Mouse (Mus musculus) liver, embryonic 13.5 days (tissue): Measurements from ENCODE around the gene Hist1h2ab. TPM values are rescaled to one million over a fixed set of nuclear protein-coding genes. Genes with fewer than 3 reads are reported as not detected.
"Not testable (repeated sequence)": the region's sequence is repeated elsewhere in the genome, so short reads cannot be mapped to it uniquely, and the experiment has no call there.

Experiments
- ATAC-seq: fragments of 200-750 bp; cut with Nextera tagmentation; 2 replicates; pipeline ENCODE4 v1.8.0; 2017; ENCODE audit warnings: low read depth, mild to moderate bottlenecking, moderate number of reproducible peaks, moderate library complexity
- DNase-seq: peaks from one replicate; pipeline ENCODE4 v3.0.0; 2022
- H3K27ac ChIP-seq: fragments of 300-500 bp; sonication (generic); 2 replicates; pipeline ENCODE4 v1.5.1; 2015; ENCODE audit warnings: moderate library complexity, mild to moderate bottlenecking, inconsistent platforms
- H3K27me3 ChIP-seq: fragments of 300-500 bp; sonication (generic); 2 replicates; pipeline ENCODE4 v1.6.1; 2015; ENCODE audit warnings: mild to moderate bottlenecking, inconsistent platforms
- H3K36me3 ChIP-seq: fragments of 300-500 bp; sonication (generic); 2 replicates; pipeline ENCODE4 v1.6.1; 2015; ENCODE audit warnings: mild to moderate bottlenecking, inconsistent platforms
- H3K4me1 ChIP-seq: fragments of 300-500 bp; sonication (generic); replicated peaks from 2 replicates; pipeline ENCODE4 v1.6.1; 2015; ENCODE audit warnings: inconsistent platforms
- H3K4me2 ChIP-seq: fragments of 300-500 bp; sonication (generic); 2 replicates; pipeline ENCODE4 v1.6.1; 2015; ENCODE audit warnings: inconsistent platforms, mild to moderate bottlenecking, moderate library complexity
- H3K4me3 ChIP-seq: fragments of 300-500 bp; sonication (generic); replicated peaks from 2 replicates; pipeline ENCODE4 v1.5.1; 2015; ENCODE audit warnings: mild to moderate bottlenecking, inconsistent platforms
- H3K9ac ChIP-seq: fragments of 300-500 bp; sonication (generic); 2 replicates; pipeline ENCODE4 v1.6.1; 2015; ENCODE audit warnings: mild to moderate bottlenecking, inconsistent platforms
- H3K9me3 ChIP-seq: fragments of 300-500 bp; sonication (generic); replicated peaks from 2 replicates; pipeline ENCODE4 v1.6.1; 2016; ENCODE audit warnings: inconsistent platforms
- WGBS: fragments of 180-500 bp; shearing (Covaris S2); methylation state at CpG from one replicate; pipeline ENCODE4 v1.1.7; 2015; ENCODE audit not compliant: insufficient replicate concordance; 5-methylcytosine and 5-hydroxymethylcytosine counted together
- polyA plus RNA-seq: library from polyadenylated mRNA; unstranded; fragments of >200 nt; fragmentation: Nextera tagmentation; extraction: Ambion mirVana; gene quantifications from 2 replicates; pipeline ENCODE4 v1.2.1, GENCODE M21; 2015

Hist1h2ab gene
- polyA plus RNA-seq, result 54.0 and 76.2 TPM in 2 replicates

GRCm38 (mm10) chr13:23750839-23751477, at the start of gene Hist1h2ab:
Gene Hist1h2ab, plus strand, starts transcription at chr13:23751126.
- not testable (repeated sequence) for H3K9me3 ChIP-seq, H3K27me3 ChIP-seq, H3K36me3 ChIP-seq
- H3K9ac ChIP-seq, result peak within 1 kb of the TSS; percentile 80
- H3K4me2 ChIP-seq, result peak within 1 kb of the TSS; percentile 63
- H3K4me3 ChIP-seq, result peak within 1 kb of the TSS; percentile 53
- peak within 1 kb of the TSS; percentile 99 for H3K27ac ChIP-seq
- ATAC-seq (peak; percentile 44), DNase-seq (peak; percentile 77)
- WGBS, result under 1% methylated on average over 29 of the region's 47 CpGs
- H3K4me1 ChIP-seq, result peaks cover 56% of the 10 kb centered on the region

GRCm38 (mm10) chr13:23702220-23702619, 48.7 kb upstream of the Hist1h2ab start:
- Histone ChIP-seq H3K4me3 (no peak overlapping the region), H3K9me3 (no peaks in the 10 kb centered on the region), H3K36me3 (no peaks in the 10 kb centered on the region), H3K27ac (no peak overlapping the region), H3K9ac (0 out of 2 replicates have a peak overlapping the region, but pooled peaks have one; percentile 26), H3K4me1 (peaks cover 38% of the 10 kb centered on the region), H3K27me3 (no peaks in the 10 kb centered on the region), H3K4me2 (no peak overlapping the region)
- ATAC-seq, result no peak
- 51% methylated on average over 4 of the region's 4 CpGs for WGBS
- no peak for DNase-seq

- DNase-seq, ATAC-seq, H3K27ac ChIP-seq, H3K9me3 ChIP-seq, H3K4me2 ChIP-seq, H3K4me3 ChIP-seq, H3K27me3 ChIP-seq, H3K36me3 ChIP-seq: not testable (repeated sequence)
- Histone ChIP-seq H3K4me1 (peaks cover 35% of the 10 kb centered on the region), H3K9ac (0 out of 2 replicates have a peak overlapping the region, but pooled peaks have one; percentile 26)
- WGBS, result 54% methylated on average over 2 of the region's 2 CpGs
These were observed 48.1 kb upstream of the Hist1h2ab start for GRCm38 (mm10) chr13:23702801-23703200.

- H3K9ac ChIP-seq, result no peak overlapping the region
- no peak for ATAC-seq
- no peaks in the 10 kb centered on the region for H3K36me3 ChIP-seq
- no peak overlapping the region for H3K27ac ChIP-seq
- WGBS, result 62% methylated on average over 7 of the region's 7 CpGs
- no peak for DNase-seq
- no peak overlapping the region for H3K4me2 ChIP-seq
- H3K27me3 ChIP-seq, result peaks cover 16% of the 10 kb centered on the region
- no peaks in the 10 kb centered on the region for H3K9me3 ChIP-seq
- H3K4me1 ChIP-seq, result peaks cover 35% of the 10 kb centered on the region
- H3K4me3 ChIP-seq, result no peak overlapping the region
These were observed 45.1 kb upstream of the Hist1h2ab start for GRCm38 (mm10) chr13:23705751-23706356.

- DNase-seq, result no peak
- Histone ChIP-seq H3K4me2 (no peak overlapping the region), H3K4me3 (no peak overlapping the region), H3K27me3 (peaks cover 25% of the 10 kb centered on the region), H3K4me1 (peaks cover 33% of the 10 kb centered on the region), H3K9ac (no peak overlapping the region), H3K27ac (no peak overlapping the region), H3K9me3 (no peaks in the 10 kb centered on the region), H3K36me3 (no peaks in the 10 kb centered on the region)
- 81% methylated on average over 12 of the region's 12 CpGs for WGBS
- ATAC-seq, result no peak
These were observed 44.2 kb upstream of the Hist1h2ab start for GRCm38 (mm10) chr13:23706771-23707170.

GRCm38 (mm10) chr13:23708041-23708440, 42.9 kb upstream of the Hist1h2ab start:
- H3K36me3 ChIP-seq, result no peaks in the 10 kb centered on the region
- H3K4me2 ChIP-seq, result no peak overlapping the region
- 72% methylated on average over 4 of the region's 4 CpGs for WGBS
- no peak overlapping the region for H3K9ac ChIP-seq
- DNase-seq, result no peak
- peaks cover 25% of the 10 kb centered on the region for H3K27me3 ChIP-seq
- no peak overlapping the region for H3K27ac ChIP-seq
- no peaks in the 10 kb centered on the region for H3K9me3 ChIP-seq
- no peak overlapping the region for H3K4me3 ChIP-seq
- H3K4me1 ChIP-seq, result peaks cover 26% of the 10 kb centered on the region
- ATAC-seq, result no peak

GRCm38 (mm10) chr13:23708654-23709053, 42.3 kb upstream of the Hist1h2ab start:
- Histone ChIP-seq H3K4me2 (no peak overlapping the region), H3K4me1 (peaks cover 24% of the 10 kb centered on the region), H3K9ac (no peak overlapping the region), H3K4me3 (no peak overlapping the region), H3K27me3 (peaks cover 25% of the 10 kb centered on the region), H3K36me3 (no peaks in the 10 kb centered on the region), H3K9me3 (no peaks in the 10 kb centered on the region), H3K27ac (no peak overlapping the region)
- ATAC-seq, result no peak
- WGBS, result 63% methylated on average over 4 of the region's 4 CpGs
- no peak for DNase-seq

GRCm38 (mm10) chr13:23709714-23710373, 41.1 kb upstream of the Hist1h2ab start:
- 35% methylated on average over 15 of the region's 15 CpGs for WGBS
- ATAC-seq (no peak), DNase-seq (no peak)
- Histone ChIP-seq H3K4me2 (peak overlapping the region; percentile 72), H3K27me3 (peaks cover 25% of the 10 kb centered on the region), H3K9ac (peak overlapping the region; percentile 69), H3K36me3 (no peaks in the 10 kb centered on the region), H3K4me1 (peaks cover 24% of the 10 kb centered on the region), H3K4me3 (peak overlapping the region; percentile 60), H3K27ac (peak overlapping the region; percentile 63), H3K9me3 (no peaks in the 10 kb centered on the region)

GRCm38 (mm10) chr13:23710374-23711089, 40.4 kb upstream of the Hist1h2ab start, which contains the start of gene Hfe:
Gene Hfe, minus strand, starts transcription at chr13:23710854.
- DNase-seq, result no peak
- H3K27me3 ChIP-seq, result peaks cover 25% of the 10 kb centered on the region
- H3K9ac ChIP-seq, result peak within 1 kb of the TSS; percentile 69
- H3K4me3 ChIP-seq, result peak within 1 kb of the TSS; percentile 60
- peak within 1 kb of the TSS; percentile 63 for H3K27ac ChIP-seq
- H3K36me3 ChIP-seq, result no peaks in the 10 kb centered on the region
- H3K4me2 ChIP-seq, result peak within 1 kb of the TSS; percentile 72
- no peaks in the 10 kb centered on the region for H3K9me3 ChIP-seq
- ATAC-seq, result 0 out of 2 replicates have a peak, but pooled peaks have one; percentile 39
- H3K4me1 ChIP-seq, result peaks cover 24% of the 10 kb centered on the region
- 2% methylated on average over 17 of the region's 17 CpGs for WGBS

GRCm38 (mm10) chr13:23716261-23717042, 34.5 kb upstream of the Hist1h2ab start:
- ATAC-seq, result no peak
- Histone ChIP-seq H3K27ac (no peak overlapping the region), H3K9me3 (no peaks in the 10 kb centered on the region), H3K4me1 (0 out of 2 replicates have a peak, but pooled peaks cover 4% of the 10 kb centered on the region), H3K4me3 (no peak overlapping the region), H3K27me3 (peaks cover 3% of the 10 kb centered on the region; the same call in 1 of the 2 replicates), H3K36me3 (no peaks in the 10 kb centered on the region), H3K4me2 (no peak overlapping the region), H3K9ac (no peak overlapping the region)
- no peak for DNase-seq
- 27% methylated on average over 5 of the region's 5 CpGs for WGBS
